Mouse (Mus musculus) bone marrow macrophage, adult 2 months (primary cell): ENCODE data around the gene Urm1.

ENCODE experiments used
- CTCF ChIP-seq: IDR thresholded peaks from 2 replicates; pipeline ENCODE4 v1.5.1; 2012; ENCODE audit warnings: low read depth, mild to moderate bottlenecking, low read length, moderate library complexity
- POLR2A ChIP-seq: IDR thresholded peaks from 2 replicates; pipeline ENCODE4 v1.6.1; 2012; ENCODE audit warnings: mild to moderate bottlenecking, low read depth, low read length, borderline replicate concordance

GRCm38 (mm10) chr2:29849041-29849440 is 29.2 kb downstream of the Urm1 start:
- TF ChIP-seq CTCF (no peak), POLR2A (no peak)
